Mouse (Mus musculus) cerebellum, adult 2 months (tissue): Measurements from ENCODE around the gene Arhgap15.

Experiments
- CTCF ChIP-seq: fragments of 200-500 bp; IDR thresholded peaks from 2 replicates; pipeline ENCODE4 v1.5.1; 2011; ENCODE audit warnings: low read depth, mild to moderate bottlenecking, control low read depth, low read length, moderate library complexity, borderline replicate concordance; ENCODE audit not compliant: insufficient read depth
- POLR2A ChIP-seq: fragments of 200-500 bp; IDR thresholded peaks from 2 replicates; pipeline ENCODE4 v1.6.1; 2011; ENCODE audit warnings: low read length, control low read depth, borderline replicate concordance; ENCODE audit not compliant: insufficient read depth

DNA sequence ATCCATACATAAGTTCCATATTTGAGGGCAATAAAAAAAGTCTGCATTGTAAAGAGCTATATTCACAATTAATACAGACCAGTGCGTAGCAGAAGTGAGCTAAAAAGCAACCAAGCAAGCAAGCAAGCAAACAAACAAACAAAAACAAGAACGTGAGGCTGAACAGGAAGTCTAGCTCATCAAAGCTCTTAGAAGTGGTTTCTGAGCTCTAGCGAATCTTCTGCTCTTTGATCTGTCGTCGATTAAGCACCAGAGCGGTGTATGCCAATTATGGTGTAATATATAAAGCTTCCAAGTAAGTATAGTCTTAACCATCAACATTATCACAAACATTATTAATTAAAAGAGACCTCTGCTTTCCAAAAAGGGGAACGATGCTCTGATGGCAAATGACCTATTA lies 243.9 kb downstream of the Arhgap15 start:
- TF ChIP-seq CTCF, result no peak
- no peak for TF ChIP-seq POLR2A
